Mouse (Mus musculus): ENCODE measurements around the gene Ifi202b. TPM values are rescaled to one million over a fixed set of nuclear protein-coding genes. Genes with fewer than 3 reads are reported as not detected.
"Not testable (repeated sequence)": the region's sequence is repeated elsewhere in the genome, so short reads cannot be mapped to it uniquely, and the experiment has no call there.

Gene Ifi202b
- not detected in 2 replicates for polyA plus RNA-seq (2014; fragmentation: Nextera tagmentation; extraction: Ambion mirVana)

- WGBS: 86% methylated on average over 6 of the region's 6 CpGs
These were observed at the start of gene Ifi202b for GRCm38 (mm10) chr1:173982694-173983305. Ifi202b (minus strand) TSS chr1:173982744.

GRCm38 (mm10) chr1:174031698-174032097 lies 49.2 kb upstream of the Ifi202b start, which contains the start of gene Ifi205:
Ifi205 (minus strand) TSS chr1:174031810.
- no peak within 1 kb of the TSS for H3K27ac ChIP-seq
- H3K4me1 ChIP-seq (replicated peaks; ENCODE audit: control insufficient read depth, insufficient read depth, low read length): no peaks in the 10 kb centered on the region
- no peak for DNase-seq (ENCODE audit: low spot score)
- WGBS: 61% methylated on average over 1 of the region's 1 CpGs
- no peak within 1 kb of the TSS for H3K4me3 ChIP-seq (replicated peaks; ENCODE audit: low read length)
- H3K27me3 ChIP-seq (ENCODE audit: control insufficient read depth, insufficient read depth, low read length): no peaks in the 10 kb centered on the region
- H3K36me3 ChIP-seq (replicated peaks; ENCODE audit: control insufficient read depth, insufficient read depth): no peaks in the 10 kb centered on the region
- no peak within 1 kb of the TSS for H3K4me2 ChIP-seq (replicated peaks)
- no peak for ATAC-seq (ENCODE audit: low FRiP score)
- H3K9me3 ChIP-seq (ENCODE audit: control insufficient read depth, low read length): no peaks in the 10 kb centered on the region
- no peak within 1 kb of the TSS for H3K9ac ChIP-seq

More at GRCm38 (mm10) chr1:173982694-173983305, at the start of gene Ifi202b:
- H3K36me3 ChIP-seq (replicated peaks; ENCODE audit: control insufficient read depth, insufficient read depth); H3K27ac ChIP-seq; H3K9me3 ChIP-seq (ENCODE audit: control insufficient read depth, low read length); ATAC-seq (ENCODE audit: low FRiP score); H3K4me3 ChIP-seq (replicated peaks; ENCODE audit: low read length); DNase-seq (ENCODE audit: low spot score); H3K4me1 ChIP-seq (replicated peaks; ENCODE audit: control insufficient read depth, insufficient read depth, low read length); H3K4me2 ChIP-seq (replicated peaks); H3K27me3 ChIP-seq (ENCODE audit: control insufficient read depth, insufficient read depth, low read length); H3K9ac ChIP-seq: not testable (repeated sequence)

- not testable (repeated sequence) for H3K9ac ChIP-seq; DNase-seq (ENCODE audit: low spot score); H3K4me2 ChIP-seq (replicated peaks); H3K4me3 ChIP-seq (replicated peaks; ENCODE audit: low read length); H3K36me3 ChIP-seq (replicated peaks; ENCODE audit: control insufficient read depth, insufficient read depth); H3K27me3 ChIP-seq (ENCODE audit: control insufficient read depth, insufficient read depth, low read length); ATAC-seq (ENCODE audit: low FRiP score); H3K27ac ChIP-seq; H3K9me3 ChIP-seq (ENCODE audit: control insufficient read depth, low read length); H3K4me1 ChIP-seq (replicated peaks; ENCODE audit: control insufficient read depth, insufficient read depth, low read length)
These were observed 24.5 kb upstream of the Ifi202b start for GRCm38 (mm10) chr1:174007050-174007449.

GRCm38 (mm10) chr1:174004352-174005109 lies 22.0 kb upstream of the Ifi202b start:
- H3K36me3 ChIP-seq (replicated peaks; ENCODE audit: control insufficient read depth, insufficient read depth); ATAC-seq (ENCODE audit: low FRiP score); H3K4me2 ChIP-seq (replicated peaks); H3K9me3 ChIP-seq (ENCODE audit: control insufficient read depth, low read length); H3K27me3 ChIP-seq (ENCODE audit: control insufficient read depth, insufficient read depth, low read length); H3K9ac ChIP-seq; H3K27ac ChIP-seq; DNase-seq (ENCODE audit: low spot score); H3K4me3 ChIP-seq (replicated peaks; ENCODE audit: low read length); H3K4me1 ChIP-seq (replicated peaks; ENCODE audit: control insufficient read depth, insufficient read depth, low read length): not testable (repeated sequence)
- WGBS: 70% methylated on average over 1 of the region's 3 CpGs

- no peaks in the 10 kb centered on the region for H3K4me1 ChIP-seq (replicated peaks; ENCODE audit: control insufficient read depth, insufficient read depth, low read length)
- H3K9me3 ChIP-seq (ENCODE audit: control insufficient read depth, low read length): no peaks in the 10 kb centered on the region
- H3K9ac ChIP-seq: no peak overlapping the region
- DNase-seq (ENCODE audit: low spot score) (no peak), ATAC-seq (ENCODE audit: low FRiP score) (no peak)
- H3K4me3 ChIP-seq (replicated peaks; ENCODE audit: low read length): no peak overlapping the region
- no peak overlapping the region for H3K27ac ChIP-seq
- no peaks in the 10 kb centered on the region for H3K27me3 ChIP-seq (ENCODE audit: control insufficient read depth, insufficient read depth, low read length)
- 85% methylated on average over 4 of the region's 4 CpGs for WGBS
- no peaks in the 10 kb centered on the region for H3K36me3 ChIP-seq (replicated peaks; ENCODE audit: control insufficient read depth, insufficient read depth)
- no peak overlapping the region for H3K4me2 ChIP-seq (replicated peaks)
These were observed 12.5 kb upstream of the Ifi202b start for GRCm38 (mm10) chr1:173995003-173995402.

- WGBS: 73% methylated on average over 3 of the region's 3 CpGs
- H3K4me3 ChIP-seq (replicated peaks; ENCODE audit: low read length); H3K27me3 ChIP-seq (ENCODE audit: control insufficient read depth, insufficient read depth, low read length); H3K4me1 ChIP-seq (replicated peaks; ENCODE audit: control insufficient read depth, insufficient read depth, low read length); H3K9ac ChIP-seq; ATAC-seq (ENCODE audit: low FRiP score); H3K9me3 ChIP-seq (ENCODE audit: control insufficient read depth, low read length); H3K4me2 ChIP-seq (replicated peaks); H3K36me3 ChIP-seq (replicated peaks; ENCODE audit: control insufficient read depth, insufficient read depth); H3K27ac ChIP-seq; DNase-seq (ENCODE audit: low spot score): not testable (repeated sequence)
These were observed 1.5 kb downstream of the Ifi202b start for GRCm38 (mm10) chr1:173981038-173981437.

GRCm38 (mm10) chr1:173977622-173978021 lies 4.9 kb downstream of the Ifi202b start:
- DNase-seq (ENCODE audit: low spot score) (no peak), ATAC-seq (ENCODE audit: low FRiP score) (no peak)
- no peak overlapping the region for H3K4me3 ChIP-seq (replicated peaks; ENCODE audit: low read length)
- no peaks in the 10 kb centered on the region for H3K4me1 ChIP-seq (replicated peaks; ENCODE audit: control insufficient read depth, insufficient read depth, low read length)
- H3K27ac ChIP-seq: no peak overlapping the region
- no peaks in the 10 kb centered on the region for H3K36me3 ChIP-seq (replicated peaks; ENCODE audit: control insufficient read depth, insufficient read depth)
- no peaks in the 10 kb centered on the region for H3K9me3 ChIP-seq (ENCODE audit: control insufficient read depth, low read length)
- no peak overlapping the region for H3K4me2 ChIP-seq (replicated peaks)
- no peaks in the 10 kb centered on the region for H3K27me3 ChIP-seq (ENCODE audit: control insufficient read depth, insufficient read depth, low read length)
- H3K9ac ChIP-seq: no peak overlapping the region

GRCm38 (mm10) chr1:173973111-173973510 lies 9.4 kb downstream of the Ifi202b start:
- H3K4me2 ChIP-seq (replicated peaks): no peak overlapping the region
- no peak overlapping the region for H3K9ac ChIP-seq
- no peak overlapping the region for H3K4me3 ChIP-seq (replicated peaks; ENCODE audit: low read length)
- no peaks in the 10 kb centered on the region for H3K9me3 ChIP-seq (ENCODE audit: control insufficient read depth, low read length)
- no peak for DNase-seq (ENCODE audit: low spot score)
- H3K27ac ChIP-seq: no peak overlapping the region
- ATAC-seq (ENCODE audit: low FRiP score): no peak
- no peaks in the 10 kb centered on the region for H3K27me3 ChIP-seq (ENCODE audit: control insufficient read depth, insufficient read depth, low read length)
- no peaks in the 10 kb centered on the region for H3K4me1 ChIP-seq (replicated peaks; ENCODE audit: control insufficient read depth, insufficient read depth, low read length)
- no peaks in the 10 kb centered on the region for H3K36me3 ChIP-seq (replicated peaks; ENCODE audit: control insufficient read depth, insufficient read depth)

- H3K4me2 ChIP-seq (replicated peaks); H3K9me3 ChIP-seq (ENCODE audit: control insufficient read depth, low read length); ATAC-seq (ENCODE audit: low FRiP score); H3K4me1 ChIP-seq (replicated peaks; ENCODE audit: control insufficient read depth, insufficient read depth, low read length); H3K9ac ChIP-seq; H3K36me3 ChIP-seq (replicated peaks; ENCODE audit: control insufficient read depth, insufficient read depth); H3K27me3 ChIP-seq (ENCODE audit: control insufficient read depth, insufficient read depth, low read length); H3K27ac ChIP-seq; H3K4me3 ChIP-seq (replicated peaks; ENCODE audit: low read length); DNase-seq (ENCODE audit: low spot score): not testable (repeated sequence)
- 86% methylated on average over 1 of the region's 1 CpGs for WGBS
These were observed 21.1 kb downstream of the Ifi202b start for GRCm38 (mm10) chr1:173961491-173961890.
